Mouse (Mus musculus) E14TG2a.4 (cell line): ENCODE measurements at regions not wholly inside any gene's neighbourhood (a gene's known extent, or its start where the extent isn't known, plus 50 kb on each side); places are given as distances from the start of the nearest gene placed in this dataset.

Experiments used
- CTCF ChIP-seq: conservative IDR thresholded peaks from 2 replicates; pipeline ENCODE4 v1.5.1; 2014; ENCODE audit warnings: low read length
- NANOG ChIP-seq: IDR thresholded peaks from 2 replicates; pipeline ENCODE4 v1.6.1; 2014; ENCODE audit warnings: borderline replicate concordance, low read length, mixed read lengths

DNA sequence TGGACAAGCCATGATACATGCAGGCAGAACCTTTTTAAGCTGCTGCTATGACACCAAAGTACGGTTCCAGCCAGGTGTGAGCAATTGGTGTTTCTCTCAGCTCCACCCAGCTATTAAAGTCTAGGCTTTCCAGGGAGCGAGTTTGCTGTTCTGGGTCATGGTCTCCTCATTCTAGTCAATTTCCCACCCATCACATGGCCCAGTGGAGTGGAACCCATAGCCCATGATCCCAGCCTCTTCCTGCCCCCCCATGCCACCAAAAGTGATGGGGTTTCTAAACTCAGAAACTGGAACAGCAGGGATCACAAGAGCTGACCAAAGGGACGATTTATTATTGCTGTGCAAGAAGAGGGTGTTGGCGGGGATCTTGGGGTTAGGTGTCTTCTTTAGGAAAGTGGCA lies 115.0 kb upstream of the Ncam1 start:
- TF ChIP-seq CTCF (no peak), NANOG (no peak)
